Mouse (Mus musculus) thymus, postnatal 14 days (tissue): ENCODE results near the gene Ggt1.

ENCODE experiments used
- DNase-seq: peaks from one replicate; pipeline ENCODE4 v3.0.0; 2021

Ggt1 gene

DNA sequence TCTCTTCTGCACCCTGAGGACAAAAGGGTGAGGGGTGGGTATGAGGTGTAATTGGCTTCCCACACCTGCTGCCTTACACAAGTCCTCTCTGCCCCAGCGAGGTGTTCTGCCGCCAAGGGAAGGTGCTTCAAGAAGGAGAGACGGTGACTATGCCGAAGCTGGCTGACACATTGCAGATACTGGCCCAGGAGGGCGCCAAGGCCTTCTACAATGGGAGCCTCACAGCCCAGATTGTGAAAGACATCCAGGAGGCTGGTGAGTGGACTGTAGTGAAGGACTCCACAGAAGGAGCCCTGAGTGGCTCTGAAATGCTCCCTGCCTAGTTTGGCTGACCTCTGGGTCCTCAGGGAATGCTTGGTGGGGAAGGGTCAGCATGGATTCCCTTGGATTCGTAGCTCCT lies 17.7 kb downstream of the Ggt1 start:
- DNase-seq, result no peak

GRCm38 (mm10) chr10:75585876-75586552 lies 24.6 kb downstream of the Ggt1 start:
- peak; percentile 93 for DNase-seq

- no peak for DNase-seq
Observed at GRCm38 (mm10) chr10:75586553-75586879, 25.1 kb downstream of the Ggt1 start.

DNA sequence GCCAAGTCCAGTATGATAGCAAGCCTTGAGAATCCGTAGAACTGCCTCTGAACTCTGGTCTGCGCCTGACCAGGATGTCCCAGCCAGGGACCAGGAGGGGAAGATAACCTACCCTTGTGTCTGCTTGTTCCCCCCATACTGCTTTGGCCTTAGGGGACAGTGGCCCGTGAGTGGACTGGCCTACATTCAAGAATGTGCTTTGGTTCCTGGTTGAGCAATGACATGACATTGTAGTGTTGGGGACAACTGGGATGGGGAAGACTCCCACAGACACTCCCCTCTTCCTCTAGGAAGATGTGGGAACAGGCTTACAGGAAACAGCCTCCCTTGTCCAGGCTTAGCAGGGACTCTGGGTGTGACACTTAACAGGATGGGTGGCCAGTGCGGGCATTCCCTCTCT lies 26.4 kb downstream of the Ggt1 start:
- DNase-seq, result no peak

- DNase-seq, result no peak
Observed at GRCm38 (mm10) chr10:75588336-75588735, 26.9 kb downstream of the Ggt1 start.

DNA sequence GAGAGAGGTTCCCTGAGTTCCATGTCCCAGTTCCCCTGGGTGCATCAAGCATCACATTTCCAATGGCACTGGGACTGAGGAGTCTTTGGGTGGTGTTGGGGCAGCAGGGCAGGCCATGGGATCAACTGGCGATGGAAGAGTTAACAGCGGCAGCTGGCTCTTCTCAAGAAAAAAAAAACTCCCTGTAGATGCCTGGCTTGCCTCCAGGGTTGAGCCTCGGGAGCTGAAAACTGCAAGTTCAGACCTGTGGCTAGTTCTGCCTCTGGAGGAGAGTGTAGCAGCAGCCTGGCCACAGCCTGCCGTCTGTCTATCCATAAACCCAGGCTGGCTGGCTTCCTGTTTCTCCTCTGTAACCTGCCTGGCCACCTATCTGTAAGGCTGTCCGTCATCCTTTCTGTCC lies 27.7 kb downstream of the Ggt1 start, which contains the start of gene Ggt5:
Gene Ggt5 (plus strand): TSS at position 212 of the 400 bp plus-strand sequence.
- peak; percentile 25 for DNase-seq

- peak; percentile 33 for DNase-seq
Observed at GRCm38 (mm10) chr10:75589651-75590050, 28.2 kb downstream of the Ggt1 start.

- peak; percentile 92 for DNase-seq
Observed at GRCm38 (mm10) chr10:75591211-75591894, 29.9 kb downstream of the Ggt1 start.

DNA sequence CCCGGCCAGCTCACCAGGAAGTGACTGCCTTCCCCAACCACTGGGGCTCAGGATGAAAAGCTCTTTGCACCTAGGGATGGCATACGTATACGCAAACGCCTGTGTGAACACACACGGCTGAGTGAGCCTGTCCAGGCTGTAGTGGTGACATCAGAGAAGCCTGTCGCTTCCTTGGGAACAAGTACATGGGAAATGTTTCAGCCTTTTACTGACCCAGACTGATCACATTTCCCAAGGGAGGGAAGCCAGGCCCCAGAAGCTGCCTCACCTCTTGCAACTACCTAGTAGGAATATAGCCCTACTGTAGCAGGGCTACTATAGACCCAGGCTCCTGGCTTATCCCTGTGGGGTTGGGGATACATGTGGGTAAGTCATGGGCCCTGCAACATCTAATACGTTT lies 31.2 kb downstream of the Ggt1 start:
- peak; percentile 20 for DNase-seq

DNA sequence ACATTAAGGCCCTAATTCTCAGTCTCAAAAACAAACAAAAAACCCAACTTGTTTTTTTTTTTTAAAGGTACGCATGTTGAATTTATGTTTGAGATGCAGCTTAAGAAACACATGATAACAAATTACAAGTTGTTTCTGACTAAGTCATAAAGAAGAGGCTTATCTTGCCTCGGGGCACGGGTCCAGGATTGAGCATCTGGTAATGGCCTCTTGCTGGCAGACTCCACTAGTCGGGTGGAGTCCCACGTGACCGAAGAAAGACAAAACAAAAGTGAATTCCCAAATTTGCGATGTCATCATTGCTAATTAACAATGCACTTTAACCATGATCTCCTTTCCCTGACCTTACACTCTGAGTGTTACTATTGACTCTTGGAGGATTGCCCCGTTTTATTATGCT lies 34.6 kb downstream of the Ggt1 start:
- no peak for DNase-seq

GRCm38 (mm10) chr10:75600189-75600730 lies 38.9 kb downstream of the Ggt1 start:
- DNase-seq, result no peak

DNA sequence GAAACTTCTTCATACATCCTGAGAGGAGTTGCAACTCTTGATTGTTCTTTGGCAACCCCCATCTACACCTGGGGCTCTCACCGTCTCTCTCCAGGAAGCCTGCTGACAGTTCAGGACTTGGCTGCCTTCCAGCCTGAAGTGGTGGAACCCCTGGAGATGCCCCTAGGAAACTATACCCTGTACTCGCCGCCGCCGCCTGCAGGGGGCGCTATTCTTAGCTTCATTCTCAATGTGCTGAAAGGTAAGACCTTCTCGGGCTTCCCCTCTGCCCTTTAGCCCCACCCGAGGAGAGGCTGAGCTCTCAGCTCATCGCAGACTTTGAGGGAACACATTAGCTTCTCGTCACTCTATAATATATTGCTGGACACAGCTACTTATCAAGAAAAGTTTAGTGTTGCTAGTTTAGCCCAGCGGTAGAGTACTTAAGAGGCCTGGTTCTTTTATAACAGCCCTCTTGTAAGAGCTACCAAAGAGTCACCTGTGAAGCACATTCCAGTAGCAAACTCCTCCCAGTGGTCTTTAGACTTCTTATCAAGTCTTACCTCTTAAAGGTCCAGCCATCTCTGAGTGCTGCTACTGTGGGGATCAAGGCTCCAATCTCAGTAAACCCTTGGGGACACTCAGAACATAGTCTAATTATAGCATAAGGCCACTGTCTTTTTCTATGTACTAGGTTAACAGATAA lies 43.9 kb downstream of the Ggt1 start:
- peak; percentile 49 for DNase-seq

GRCm38 (mm10) chr10:75607253-75607652 lies 45.8 kb downstream of the Ggt1 start:
- DNase-seq, result no peak

DNA sequence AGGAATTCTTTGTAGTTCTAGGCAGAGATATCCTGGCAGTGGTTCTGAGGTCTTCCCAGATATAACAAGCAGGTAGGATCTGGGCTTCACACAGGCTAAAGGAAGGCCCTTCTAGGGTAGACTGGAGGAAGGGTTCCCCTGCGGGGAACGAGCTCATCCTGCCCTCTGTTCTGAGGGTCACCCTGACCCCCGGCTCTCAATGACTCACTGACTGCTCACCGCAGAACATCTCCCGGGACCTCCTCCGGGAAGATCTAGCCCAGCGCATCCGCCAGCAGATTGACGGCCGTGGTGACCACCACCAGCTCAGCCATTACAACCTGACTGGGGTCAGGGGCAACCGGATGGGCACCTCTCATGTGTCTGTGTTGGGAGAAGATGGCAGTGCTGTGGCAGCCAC lies 47.6 kb downstream of the Ggt1 start:
- DNase-seq, result no peak

- no peak for DNase-seq
Observed at GRCm38 (mm10) chr10:75610486-75610885, 49.1 kb downstream of the Ggt1 start.

DNA sequence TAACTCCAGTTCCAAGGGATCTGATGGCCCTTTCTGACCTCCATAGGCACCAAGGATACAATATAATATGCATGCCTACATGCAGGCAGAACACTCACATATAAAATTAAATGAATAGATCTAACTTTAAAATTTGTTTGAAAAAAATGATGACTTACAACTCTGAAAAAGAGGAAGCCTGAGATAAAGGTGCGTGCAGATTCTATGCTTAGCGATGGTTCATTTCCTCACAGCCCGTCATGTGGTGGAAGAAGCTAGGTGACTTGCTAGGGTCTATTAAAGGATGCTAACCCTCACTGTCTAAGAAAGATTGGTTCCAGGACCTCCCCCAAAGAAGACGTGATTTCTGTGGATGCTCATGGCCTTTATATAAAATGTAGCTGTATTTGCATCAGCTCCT lies 54.6 kb downstream of the Ggt1 start:
- DNase-seq, result no peak

DNA sequence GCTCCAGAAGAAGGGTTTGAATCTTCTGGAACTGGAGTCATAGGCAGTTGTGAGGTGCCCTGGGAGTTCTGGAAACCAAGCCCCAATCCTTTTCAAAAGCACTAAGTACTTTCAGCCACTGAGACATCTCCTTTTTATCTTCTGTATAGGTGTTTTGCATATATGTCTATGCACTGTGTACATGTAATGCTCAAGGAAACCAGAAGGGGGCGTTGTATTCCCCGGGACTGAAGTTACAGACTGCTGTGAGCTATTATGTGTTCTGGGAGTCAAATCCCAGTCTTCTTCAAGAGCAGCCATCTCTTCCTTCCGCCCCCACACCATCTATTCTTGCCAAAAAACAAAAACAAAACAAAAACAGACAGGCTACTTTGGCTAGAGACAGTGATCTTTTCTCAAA lies 59.4 kb downstream of the Ggt1 start:
- DNase-seq, result no peak

GRCm38 (mm10) chr10:75625920-75626319 lies 64.5 kb downstream of the Ggt1 start:
- DNase-seq, result no peak

DNA sequence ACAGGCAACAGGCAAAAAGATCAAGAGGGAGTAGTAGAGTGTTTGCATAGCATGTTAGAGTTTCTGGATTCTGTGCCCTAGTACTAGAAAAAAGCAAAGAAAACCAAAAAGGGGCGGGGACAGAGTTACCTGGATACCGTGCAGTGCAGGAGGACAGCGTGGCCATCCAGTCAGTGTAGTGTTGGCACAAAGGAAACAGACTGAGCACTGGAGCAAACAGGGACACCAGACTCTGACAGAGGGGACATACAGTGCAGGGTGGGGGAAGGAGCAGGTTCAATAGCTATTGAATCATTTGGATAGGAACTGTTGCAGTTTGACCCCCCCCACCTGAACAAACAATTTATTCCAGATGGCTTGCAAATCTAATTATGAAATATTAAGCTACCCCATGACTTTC lies 65.6 kb downstream of the Ggt1 start:
- no peak for DNase-seq

GRCm38 (mm10) chr10:75627490-75627889 lies 66.1 kb downstream of the Ggt1 start:
- no peak for DNase-seq

DNA sequence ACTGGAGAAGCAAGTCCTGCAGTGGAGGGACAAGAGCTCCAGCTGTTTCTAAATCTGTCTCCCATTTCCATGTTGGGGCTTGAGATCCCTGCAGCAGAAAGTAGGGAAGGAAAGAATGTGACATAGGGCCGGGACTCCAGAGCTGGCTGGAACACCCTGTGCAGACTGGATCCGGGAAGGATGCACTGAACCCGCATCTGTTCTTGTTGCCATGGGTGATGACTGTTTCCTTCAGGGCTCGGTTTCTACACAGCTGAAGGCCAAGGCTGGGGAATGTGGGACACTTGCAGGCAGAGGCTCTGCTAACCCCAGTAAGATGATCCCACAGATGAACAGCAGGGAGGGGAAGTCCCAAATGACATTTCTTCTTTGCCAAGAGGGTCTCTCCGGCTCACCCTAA lies 71.2 kb downstream of the Ggt1 start:
- no peak for DNase-seq

- no peak for DNase-seq
Observed at GRCm38 (mm10) chr10:75633048-75633447, 71.6 kb downstream of the Ggt1 start.

DNA sequence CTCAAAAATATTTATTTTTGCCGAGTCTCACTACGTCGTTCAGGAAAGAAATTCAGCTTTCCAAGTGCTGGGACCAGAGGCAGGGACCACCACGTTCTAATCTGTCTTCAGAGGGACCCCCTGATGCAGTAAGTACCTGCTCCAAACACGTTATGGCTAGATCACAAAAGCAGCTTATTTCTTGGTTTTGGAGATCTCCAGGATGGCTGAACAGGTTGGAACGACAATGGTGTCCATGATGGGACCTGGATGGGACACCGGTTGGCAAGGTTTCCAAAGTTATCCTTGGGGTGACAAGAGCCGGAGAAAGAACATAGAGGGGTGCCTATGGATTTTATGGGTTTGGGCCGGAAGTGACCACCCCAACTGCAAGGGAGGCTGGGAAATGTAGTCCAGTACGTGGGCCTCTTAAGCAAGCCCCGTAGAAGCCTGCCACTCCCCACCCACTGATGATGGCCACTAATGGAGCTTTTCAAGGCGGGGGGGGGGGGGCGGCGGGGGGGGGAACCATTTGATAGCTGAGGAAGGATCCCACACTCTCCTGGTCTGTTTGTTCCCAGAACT lies 72.3 kb downstream of the Ggt1 start:
- DNase-seq, result no peak

- no peak for DNase-seq
Observed at GRCm38 (mm10) chr10:75634610-75635009, 73.2 kb downstream of the Ggt1 start.
